Mouse (Mus musculus): ENCODE results near the gene Lgals12.

- TF ChIP-seq POLR2A (IDR thresholded peaks at IDR 0.05; ENCODE audit: borderline replicate concordance, insufficient read depth, low read length) (no peak), CTCF (IDR thresholded peaks at IDR 0.05; ENCODE audit: borderline replicate concordance, insufficient read depth, low read depth, low read length) (no peak)
These were observed 30.8 kb downstream of the Lgals12 start for GRCm38 (mm10) chr19:7576180-7576579.
